Mouse (Mus musculus): ENCODE results near the gene Fam78b.

Fam78b gene

GRCm38 (mm10) chr1:167102566-167102965, 101.3 kb downstream of the Fam78b start:
- TF ChIP-seq GATA4 (IDR thresholded peaks at IDR 0.05; ENCODE audit: insufficient replicate concordance, low read length), result no peak

- no peak for TF ChIP-seq GATA4 (IDR thresholded peaks at IDR 0.05; ENCODE audit: insufficient replicate concordance, low read length)
These were observed 103.9 kb downstream of the Fam78b start for GRCm38 (mm10) chr1:167104956-167105626.

DNA sequence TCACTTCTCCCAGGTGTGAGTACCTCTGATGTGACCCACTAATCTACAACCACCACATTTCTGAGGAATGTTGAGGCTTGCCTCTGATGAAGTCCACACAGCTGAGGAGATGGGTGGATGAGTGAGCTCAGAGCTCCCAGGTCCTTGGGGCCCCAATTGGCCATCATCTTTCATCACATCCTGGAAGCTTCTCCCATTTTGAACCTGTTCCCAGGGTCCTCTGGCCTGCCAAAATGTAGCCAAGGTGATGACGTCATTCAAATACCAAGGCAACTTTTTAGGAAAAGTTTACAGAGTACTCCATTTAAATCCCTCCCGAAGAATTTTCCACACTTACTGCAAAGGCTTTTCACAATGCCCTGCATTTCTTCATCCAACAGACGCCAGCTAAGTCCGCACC, 104.7 kb downstream of the Fam78b start:
- no peak for TF ChIP-seq GATA4 (IDR thresholded peaks at IDR 0.05; ENCODE audit: insufficient replicate concordance, low read length)

DNA sequence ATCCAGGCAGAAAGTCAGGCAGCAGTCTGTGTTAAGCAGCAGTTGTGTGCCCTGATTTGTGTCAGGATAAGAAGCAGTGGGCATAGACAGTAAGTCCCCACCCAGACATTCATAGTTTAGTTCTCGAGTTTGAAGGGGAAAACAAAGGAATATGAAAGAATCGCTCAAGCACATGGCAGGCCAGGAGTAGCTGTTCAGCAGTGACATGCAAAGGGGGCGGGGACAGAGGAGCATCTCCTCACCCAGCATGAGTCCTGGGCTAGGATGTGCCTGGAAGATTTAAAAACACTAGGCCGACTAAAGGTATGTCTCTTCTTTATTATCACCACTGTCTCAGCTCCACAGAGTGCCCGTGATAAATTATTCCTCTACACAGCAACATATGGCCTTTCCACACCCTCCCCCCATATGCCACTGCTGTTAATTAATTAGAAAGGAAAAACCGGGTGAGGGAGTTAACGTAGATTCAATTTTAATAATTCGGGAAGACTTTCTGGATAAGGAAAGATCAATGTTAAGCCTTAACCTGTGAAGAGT, 107.8 kb downstream of the Fam78b start:
- no peak for TF ChIP-seq GATA4 (IDR thresholded peaks at IDR 0.05; ENCODE audit: insufficient replicate concordance, low read length)

DNA sequence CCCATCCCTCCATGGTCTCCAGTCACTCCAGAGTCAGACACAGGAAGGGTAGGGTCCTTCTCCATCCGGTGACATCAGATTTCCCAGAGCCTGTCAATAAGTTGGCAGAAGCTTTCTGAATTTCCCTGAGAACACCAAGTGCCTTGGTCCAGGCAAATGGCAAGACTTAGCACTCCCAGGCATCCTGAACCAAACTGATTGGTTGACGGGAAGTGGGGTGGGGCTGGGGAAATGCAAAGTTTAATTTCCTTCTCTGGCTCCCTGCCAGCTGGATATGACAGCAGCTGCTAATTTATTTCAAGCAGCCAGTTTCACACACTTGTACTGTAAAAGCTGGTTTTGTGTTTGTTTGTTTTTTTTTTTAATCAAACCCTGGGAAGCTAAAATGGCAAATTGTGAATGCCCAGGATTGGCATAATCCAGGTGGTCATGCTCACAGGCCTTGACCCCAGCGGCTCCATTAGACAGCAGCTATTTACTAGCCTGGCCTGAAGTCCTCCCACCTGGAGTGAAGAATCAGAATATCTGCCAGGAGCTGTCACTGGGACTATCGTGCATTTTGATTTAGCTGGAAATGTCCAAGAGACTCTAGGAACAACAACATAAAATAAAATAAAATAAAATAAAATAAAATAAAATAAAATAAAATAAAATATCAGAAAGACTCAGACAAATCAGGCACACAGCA, 113.3 kb downstream of the Fam78b start:
- TF ChIP-seq GATA4 (IDR thresholded peaks at IDR 0.05; ENCODE audit: insufficient replicate concordance, low read length), result no peak

- TF ChIP-seq GATA4 (IDR thresholded peaks at IDR 0.05; ENCODE audit: insufficient replicate concordance, low read length), result no peak
These were observed 113.9 kb downstream of the Fam78b start for GRCm38 (mm10) chr1:167115121-167115520.

GRCm38 (mm10) chr1:167116733-167117132, 115.5 kb downstream of the Fam78b start:
- no peak for TF ChIP-seq GATA4 (IDR thresholded peaks at IDR 0.05; ENCODE audit: insufficient replicate concordance, low read length)

DNA sequence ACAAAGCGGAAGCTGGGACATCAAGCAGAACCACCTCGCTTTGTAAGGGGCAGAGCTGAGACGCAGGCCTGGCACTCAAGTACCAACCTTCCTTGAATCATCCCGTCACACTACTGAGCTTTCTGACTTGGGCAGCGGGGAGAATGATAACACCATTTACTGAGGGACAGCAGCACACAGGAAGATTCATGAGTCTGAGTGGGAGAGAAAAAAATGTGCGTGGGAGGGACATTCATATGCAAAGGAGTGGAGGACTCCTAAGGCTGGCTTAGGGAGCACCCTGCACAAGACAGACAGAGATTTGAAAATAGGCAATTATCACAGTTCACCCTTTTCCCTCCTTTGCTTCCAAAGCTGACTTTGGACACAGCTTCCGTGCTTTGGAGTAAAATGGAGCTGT, 117.8 kb downstream of the Fam78b start:
- no peak for TF ChIP-seq GATA4 (IDR thresholded peaks at IDR 0.05; ENCODE audit: insufficient replicate concordance, low read length)

- TF ChIP-seq GATA4 (IDR thresholded peaks at IDR 0.05; ENCODE audit: insufficient replicate concordance, low read length), result no peak
These were observed 118.2 kb downstream of the Fam78b start for GRCm38 (mm10) chr1:167119439-167119838.

GRCm38 (mm10) chr1:167122436-167122835, 121.2 kb downstream of the Fam78b start:
- TF ChIP-seq GATA4 (IDR thresholded peaks at IDR 0.05; ENCODE audit: insufficient replicate concordance, low read length), result no peak

DNA sequence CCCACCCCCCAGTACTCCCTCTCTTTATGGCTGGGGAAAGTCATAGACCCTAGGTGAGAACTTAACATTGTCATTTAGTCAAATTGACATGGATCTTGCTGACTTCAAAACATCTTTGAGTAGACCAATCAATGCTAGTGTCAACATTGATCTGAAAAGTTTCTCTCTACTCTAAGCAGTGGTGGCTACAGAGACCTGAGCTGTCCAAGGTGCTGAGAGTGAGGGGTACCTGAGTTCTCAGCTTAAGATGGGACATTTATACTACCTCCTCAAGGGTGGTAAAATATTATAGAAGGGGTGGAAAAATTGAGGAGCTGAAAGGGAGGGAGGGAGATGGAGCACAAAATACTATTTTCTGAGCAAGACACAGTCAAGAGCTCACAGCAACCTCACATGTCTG, 122.3 kb downstream of the Fam78b start:
- no peak for TF ChIP-seq GATA4 (IDR thresholded peaks at IDR 0.05; ENCODE audit: insufficient replicate concordance, low read length)

DNA sequence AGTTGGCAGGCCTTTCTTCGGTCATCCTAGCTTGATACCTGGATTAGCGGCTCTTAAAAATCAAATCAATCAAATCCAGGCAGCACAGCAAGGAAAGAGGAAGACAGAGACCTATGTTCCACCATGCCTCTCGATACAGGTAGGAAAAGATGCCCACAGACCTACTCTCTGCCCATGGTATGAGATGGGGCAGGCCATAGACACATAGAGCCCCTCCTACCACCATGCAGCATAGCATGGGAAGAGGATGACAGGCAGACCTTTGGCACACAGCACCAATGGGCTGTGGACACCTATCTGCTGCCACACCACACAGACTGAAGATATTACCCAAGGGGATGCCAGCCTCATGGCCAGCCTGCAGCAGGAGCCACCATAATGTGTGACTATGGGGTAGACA, 124.7 kb downstream of the Fam78b start:
- no peak for TF ChIP-seq GATA4 (IDR thresholded peaks at IDR 0.05; ENCODE audit: insufficient replicate concordance, low read length)

GRCm38 (mm10) chr1:167126292-167126691, 125.1 kb downstream of the Fam78b start:
- no peak for TF ChIP-seq GATA4 (IDR thresholded peaks at IDR 0.05; ENCODE audit: insufficient replicate concordance, low read length)

- no peak for TF ChIP-seq GATA4 (IDR thresholded peaks at IDR 0.05; ENCODE audit: insufficient replicate concordance, low read length)
These were observed 134.5 kb downstream of the Fam78b start for GRCm38 (mm10) chr1:167135748-167136147.

Data from liver, adult (tissue).